Mouse (Mus musculus) C2C12 (cell line): ENCODE data around the gene Dner. TPM values are rescaled to one million over a fixed set of nuclear protein-coding genes. Genes with fewer than 3 reads are reported as not detected.

ENCODE experiments used
- H3K27me3 ChIP-seq: one replicate; pipeline ENCODE4 v1.6.1; 2011; ENCODE audit not compliant: control insufficient read depth, insufficient read depth, insufficient read length
- H3K36me3 ChIP-seq: one replicate; pipeline ENCODE4 v1.6.1; 2011; ENCODE audit not compliant: control insufficient read depth, insufficient read depth
- H3K4me3 ChIP-seq: one replicate; pipeline ENCODE4 v1.5.1; 2011; ENCODE audit warnings: mild to moderate bottlenecking, control low read depth; ENCODE audit not compliant: poor library complexity, insufficient read depth, severe bottlenecking
- H3K79me2 ChIP-seq: one replicate; pipeline ENCODE4 v1.6.1; 2011; ENCODE audit not compliant: control insufficient read depth, insufficient read depth
- H3K79me3 ChIP-seq: one replicate; pipeline ENCODE4 v1.6.1; 2011; ENCODE audit warnings: low read depth, control low read depth
- H3ac ChIP-seq: one replicate; pipeline ENCODE3; 2011; ENCODE audit warnings: low read depth; ENCODE audit not compliant: control insufficient read depth, insufficient read length
- CEBPB ChIP-seq: IDR thresholded peaks from one replicate; pipeline ENCODE4 v1.6.1; 2011; ENCODE audit warnings: low read depth, mild to moderate bottlenecking, control low read depth, moderate library complexity
- CTCF ChIP-seq: IDR thresholded peaks from one replicate; pipeline ENCODE4 v1.5.1; 2011; ENCODE audit not compliant: control insufficient read depth, insufficient read depth, insufficient read length
- FOSL1 ChIP-seq: IDR thresholded peaks from one replicate; pipeline ENCODE4 v1.8.0; 2011; ENCODE audit warnings: mild to moderate bottlenecking, low read length; ENCODE audit not compliant: poor library complexity, insufficient read depth, severe bottlenecking
- MAX ChIP-seq: IDR thresholded peaks from one replicate; pipeline ENCODE4 v1.6.1; 2011; ENCODE audit warnings: mild to moderate bottlenecking, control low read depth
- MYOD1 ChIP-seq: IDR thresholded peaks from one replicate; pipeline ENCODE4 v1.6.1; 2011; ENCODE audit warnings: low read depth; ENCODE audit not compliant: control insufficient read depth, insufficient read length
- MYOG ChIP-seq: IDR thresholded peaks from one replicate; pipeline ENCODE4 v1.6.1; 2011; ENCODE audit not compliant: control insufficient read depth, insufficient read length; ENCODE audit errors: extremely low read depth
- USF1 ChIP-seq: IDR thresholded peaks from one replicate; pipeline ENCODE4 v1.6.1; 2011; ENCODE audit warnings: low read depth, mild to moderate bottlenecking, control low read depth, moderate library complexity
- polyA plus RNA-seq: library from polyadenylated mRNA; unstranded; fragments of >200 nt; fragmentation: generic; extraction: Trizol; gene quantifications from one replicate; pipeline ENCODE4 v1.2.1, GENCODE M21; 2012; ENCODE audit warnings: missing spikeins

Gene Dner
- polyA plus RNA-seq, 1 experiment, result 0.04 TPM

- no peaks in the 10 kb centered on the region for H3K79me3 ChIP-seq
- H3K36me3 ChIP-seq, result no peaks in the 10 kb centered on the region
- TF ChIP-seq CEBPB (no peak), MYOD1 (no peak), FOSL1 (no peak), MYOG (no peak), CTCF (no peak), USF1 (no peak), MAX (no peak)
- H3K27me3 ChIP-seq, result no peaks in the 10 kb centered on the region
- no peak overlapping the region for H3ac ChIP-seq
- H3K79me2 ChIP-seq, result no peaks in the 10 kb centered on the region
- H3K4me3 ChIP-seq, result no peak overlapping the region
Observed at GRCm38 (mm10) chr1:84522256-84522962, 173.6 kb downstream of the Dner start.

DNA sequence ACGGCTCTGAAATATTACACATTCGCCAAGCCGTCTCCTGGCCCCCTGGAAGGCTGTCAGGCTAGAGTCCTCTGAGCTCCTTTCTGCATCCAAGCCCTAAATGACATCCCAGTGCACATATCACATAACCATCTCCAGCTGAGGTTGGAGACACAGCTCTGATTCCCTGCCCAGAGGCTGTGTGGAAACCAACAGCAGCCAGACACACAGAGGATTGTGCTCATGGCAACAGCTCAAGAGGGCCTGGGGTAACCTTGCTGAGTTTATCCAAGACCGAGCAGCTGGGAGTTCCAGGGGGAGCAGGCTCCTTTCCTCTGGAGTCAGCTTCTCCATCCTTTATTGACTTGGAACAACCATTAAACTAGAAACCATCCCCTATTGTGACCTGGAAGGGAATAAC, 177.7 kb downstream of the Dner start:
- H3ac ChIP-seq, result no peak overlapping the region
- H3K27me3 ChIP-seq, result no peaks in the 10 kb centered on the region
- no peak for TF ChIP-seq MYOG
- no peak for TF ChIP-seq MYOD1
- no peak for TF ChIP-seq CTCF
- TF ChIP-seq FOSL1, result no peak
- TF ChIP-seq MAX, result no peak
- no peak overlapping the region for H3K4me3 ChIP-seq
- H3K79me3 ChIP-seq, result no peaks in the 10 kb centered on the region
- no peaks in the 10 kb centered on the region for H3K79me2 ChIP-seq
- H3K36me3 ChIP-seq, result no peaks in the 10 kb centered on the region

- H3K36me3 ChIP-seq, result no peaks in the 10 kb centered on the region
- H3K27me3 ChIP-seq, result no peaks in the 10 kb centered on the region
- no peak overlapping the region for H3K4me3 ChIP-seq
- no peaks in the 10 kb centered on the region for H3K79me3 ChIP-seq
- H3ac ChIP-seq, result no peak overlapping the region
- TF ChIP-seq CEBPB, result no peak
- no peak for TF ChIP-seq CTCF
- TF ChIP-seq MAX, result no peak
- no peak for TF ChIP-seq MYOD1
- TF ChIP-seq FOSL1, result no peak
- no peak for TF ChIP-seq MYOG
- TF ChIP-seq USF1, result no peak
- no peaks in the 10 kb centered on the region for H3K79me2 ChIP-seq
Observed at GRCm38 (mm10) chr1:84513201-84513600, 182.8 kb downstream of the Dner start.

DNA sequence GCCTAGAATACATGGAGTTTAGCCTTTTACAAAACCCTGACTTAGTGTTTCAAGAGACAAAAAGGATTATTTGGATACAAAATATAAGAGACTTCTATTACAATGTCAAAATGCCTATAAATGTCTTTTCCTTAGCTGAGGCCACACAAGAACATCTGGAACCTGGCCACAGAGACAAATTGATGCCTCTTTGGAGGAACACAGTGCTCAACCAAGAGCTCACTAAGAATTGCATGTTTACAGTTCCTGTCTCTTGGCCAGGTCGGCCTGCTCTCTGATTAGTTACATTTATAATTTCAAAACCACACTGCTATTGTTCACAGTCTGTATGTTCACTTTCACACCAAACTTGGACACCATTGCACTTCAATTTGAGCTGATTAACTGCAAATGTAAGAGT, 187.5 kb downstream of the Dner start:
- H3K79me2 ChIP-seq, result no peaks in the 10 kb centered on the region
- TF ChIP-seq CTCF (no peak), FOSL1 (no peak), MAX (no peak), MYOD1 (no peak), MYOG (no peak), USF1 (no peak), CEBPB (no peak)
- no peaks in the 10 kb centered on the region for H3K27me3 ChIP-seq
- H3K79me3 ChIP-seq, result no peaks in the 10 kb centered on the region
- H3ac ChIP-seq, result no peak overlapping the region
- H3K4me3 ChIP-seq, result no peak overlapping the region
- no peaks in the 10 kb centered on the region for H3K36me3 ChIP-seq

GRCm38 (mm10) chr1:84507568-84507967, 188.5 kb downstream of the Dner start:
- no peaks in the 10 kb centered on the region for H3K79me2 ChIP-seq
- TF ChIP-seq MYOD1 (no peak), CEBPB (no peak), MAX (no peak), MYOG (no peak), CTCF (no peak), USF1 (no peak), FOSL1 (no peak)
- H3K27me3 ChIP-seq, result no peaks in the 10 kb centered on the region
- no peaks in the 10 kb centered on the region for H3K36me3 ChIP-seq
- no peak overlapping the region for H3K4me3 ChIP-seq
- no peaks in the 10 kb centered on the region for H3K79me3 ChIP-seq
- H3ac ChIP-seq, result no peak overlapping the region

DNA sequence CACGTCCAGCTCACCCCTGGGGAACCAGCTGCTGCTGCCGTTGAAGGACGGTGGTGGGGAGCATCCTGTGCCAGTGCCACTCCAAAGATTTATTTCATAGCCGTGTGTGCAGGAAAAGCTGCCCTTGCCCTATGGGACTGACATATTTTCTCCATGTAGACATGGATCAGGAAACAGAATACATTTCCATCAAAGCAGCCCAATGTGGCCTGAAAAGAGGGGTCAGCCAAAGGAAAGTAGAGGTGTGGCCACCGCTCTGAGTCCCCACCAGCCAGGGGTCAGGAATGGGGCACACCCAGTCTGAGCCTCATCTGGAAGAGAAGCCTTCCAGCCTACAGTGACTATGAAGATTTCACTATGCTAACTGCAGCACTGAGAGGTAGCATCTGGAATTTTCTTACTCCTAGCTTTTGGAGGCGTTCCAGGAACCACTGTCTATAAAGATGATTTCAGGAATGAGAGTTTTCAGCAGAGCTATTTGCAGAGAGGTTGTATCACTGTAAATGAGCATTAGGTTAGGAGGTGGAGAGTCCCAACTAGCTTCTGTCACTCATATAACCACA, 189.0 kb downstream of the Dner start:
- Histone ChIP-seq H3K4me3 (no peak overlapping the region), H3K79me3 (no peaks in the 10 kb centered on the region), H3ac (no peak overlapping the region), H3K27me3 (no peaks in the 10 kb centered on the region), H3K79me2 (no peaks in the 10 kb centered on the region), H3K36me3 (no peaks in the 10 kb centered on the region)
- no peak for TF ChIP-seq MAX
- TF ChIP-seq MYOD1, result no peak
- TF ChIP-seq FOSL1, result no peak
- TF ChIP-seq USF1, result no peak
- TF ChIP-seq CTCF, result no peak
- TF ChIP-seq CEBPB, result no peak
- TF ChIP-seq MYOG, result no peak
